Mouse (Mus musculus): ENCODE data around the gene Phox2a. TPM values are rescaled to one million over a fixed set of nuclear protein-coding genes. Genes with fewer than 3 reads are reported as not detected.

The Phox2a gene
- total RNA-seq (2021) = not detected
- long read RNA-seq = 0 reads

DNA sequence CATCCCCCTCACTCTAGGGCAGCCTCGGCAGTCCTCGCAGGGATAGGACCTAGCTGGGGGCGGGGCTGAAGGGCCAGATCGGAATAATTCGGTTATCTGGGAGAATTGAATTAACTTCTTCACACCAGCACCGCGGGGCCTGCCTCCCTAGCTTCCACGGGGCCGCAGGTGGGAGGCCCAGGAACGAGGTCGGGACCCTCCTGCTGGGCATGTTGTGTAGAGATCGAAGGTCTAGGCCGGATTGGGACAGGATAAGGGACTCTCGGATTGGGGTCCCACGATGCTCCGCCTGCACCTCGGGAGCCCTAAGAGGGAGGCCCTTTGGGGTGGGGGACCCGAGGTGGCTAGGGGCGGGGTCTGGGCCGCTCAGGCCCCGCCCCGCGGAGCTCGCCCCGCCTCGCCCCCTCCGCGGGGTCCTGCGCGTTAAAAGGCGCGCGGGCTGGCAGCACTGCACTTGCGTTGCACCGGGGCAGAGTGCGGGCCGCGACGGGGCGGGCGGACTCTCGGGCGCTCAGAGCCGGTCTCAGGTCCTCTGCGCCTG is at the start of gene Phox2a:
TSS of gene Phox2a (plus strand) at position 453 of the 541 bp plus-strand sequence.
- DNase-seq (ENCODE audit: low spot score in 2 of 2) = no peak

DNA sequence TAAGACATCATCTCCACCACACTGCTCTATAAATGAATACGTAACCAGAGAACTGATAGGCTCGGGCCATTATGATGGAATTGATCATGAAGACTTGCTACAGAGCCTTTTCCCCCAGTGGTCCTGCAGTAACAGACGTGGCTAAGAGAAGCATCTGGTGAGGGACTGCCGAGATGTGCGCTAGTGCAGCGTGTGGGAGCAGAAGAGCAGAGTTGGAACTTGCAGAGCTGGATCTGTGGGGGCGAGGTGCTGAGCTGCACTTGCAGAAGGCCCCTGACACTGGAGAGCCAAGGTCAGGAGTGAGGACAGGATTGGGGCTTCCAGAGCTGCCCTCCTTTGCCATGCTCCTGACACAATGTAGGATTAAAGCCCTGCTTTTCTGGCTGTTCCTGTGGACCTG is 48.1 kb upstream of the Phox2a start:
- peak; percentile 46 for DNase-seq (ENCODE audit: low spot score in 2 of 2)

DNA sequence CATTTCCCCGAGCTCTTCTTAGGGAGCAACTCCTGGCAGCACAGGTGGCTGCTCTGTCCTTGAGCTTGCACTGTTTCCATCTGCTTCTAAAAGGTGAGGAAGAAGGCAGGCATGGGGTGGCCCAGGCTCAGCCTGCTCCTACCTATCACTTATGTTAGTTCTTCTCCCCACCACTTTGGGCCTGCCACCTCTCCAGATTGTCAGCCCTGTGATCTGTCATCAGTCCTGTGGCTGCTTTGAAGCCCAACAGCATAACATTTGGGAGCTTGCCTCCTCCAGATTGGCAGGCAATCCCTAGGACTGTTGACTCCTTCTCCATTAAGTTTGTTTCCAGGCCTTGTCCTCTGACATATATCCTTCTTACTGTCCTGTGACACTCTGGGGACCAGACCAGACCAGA is 46.5 kb upstream of the Phox2a start:
- no peak for DNase-seq (ENCODE audit: low spot score in 2 of 2)

- peak; percentile 36 to 73 for DNase-seq (ENCODE audit: low spot score in 2 of 2)
These were observed 45.4 kb upstream of the Phox2a start for GRCm38 (mm10) chr7:101772687-101773086.

GRCm38 (mm10) chr7:101777053-101777452 is 41.1 kb upstream of the Phox2a start:
- no peak for DNase-seq (ENCODE audit: low spot score in 2 of 2)

- no peak for DNase-seq (ENCODE audit: low spot score in 2 of 2)
These were observed 2.4 kb downstream of the Phox2a start for GRCm38 (mm10) chr7:101820295-101821030.

- no peak for DNase-seq (ENCODE audit: low spot score in 2 of 2)
These were observed 3.7 kb downstream of the Phox2a start for GRCm38 (mm10) chr7:101821571-101822501.

GRCm38 (mm10) chr7:101822836-101823757 is 5.0 kb downstream of the Phox2a start:
- DNase-seq (ENCODE audit: low spot score in 2 of 2) = no peak

DNA sequence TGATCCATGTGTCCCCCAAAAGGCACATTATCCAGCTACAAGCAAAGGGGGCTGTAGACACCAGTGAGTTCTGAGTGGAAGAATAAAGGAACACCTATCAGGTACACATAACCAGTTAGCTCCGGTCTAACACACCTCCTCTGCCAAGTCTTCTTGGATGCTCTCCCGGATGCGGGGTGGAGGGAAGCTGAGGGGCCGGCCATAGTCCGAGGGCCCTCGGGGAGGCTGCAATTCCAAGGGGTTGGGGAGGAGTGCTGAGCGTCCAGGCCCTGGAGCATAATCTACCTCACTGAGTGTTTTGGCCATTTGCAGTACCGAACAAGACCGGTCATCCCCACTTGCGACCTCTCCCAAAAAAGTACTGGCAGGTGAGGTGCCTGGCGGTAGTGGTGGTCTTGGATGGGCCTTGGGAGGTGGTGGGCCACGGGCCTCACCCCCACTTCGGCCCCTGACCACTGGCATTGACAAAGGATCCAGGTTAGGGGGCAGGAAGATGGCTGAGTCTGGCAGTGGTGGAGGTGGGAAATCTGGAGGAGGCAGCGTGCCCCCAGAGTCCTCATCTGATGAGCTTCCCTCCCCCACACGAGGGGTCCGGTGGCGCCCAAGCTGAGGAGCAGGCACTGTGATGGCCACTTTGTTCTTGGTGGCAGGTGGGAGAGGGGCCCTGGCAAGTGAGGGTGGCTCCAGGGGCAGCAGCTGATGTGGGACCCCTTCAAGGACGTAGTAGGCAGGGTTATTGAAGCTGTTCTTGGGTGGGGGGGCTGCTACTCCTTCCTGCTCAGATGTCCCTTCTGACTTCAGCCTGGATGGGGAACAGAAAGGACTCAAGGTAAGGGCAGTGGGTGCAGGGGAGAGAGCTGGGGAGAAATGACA is 5.9 kb downstream of the Phox2a start:
- DNase-seq (ENCODE audit: low spot score in 2 of 2) = no peak

GRCm38 (mm10) chr7:101830373-101830772 is 12.3 kb downstream of the Phox2a start:
- no peak for DNase-seq (ENCODE audit: low spot score in 2 of 2)

- no peak for DNase-seq (ENCODE audit: low spot score in 2 of 2)
These were observed 13.3 kb downstream of the Phox2a start for GRCm38 (mm10) chr7:101831437-101831836.

DNA sequence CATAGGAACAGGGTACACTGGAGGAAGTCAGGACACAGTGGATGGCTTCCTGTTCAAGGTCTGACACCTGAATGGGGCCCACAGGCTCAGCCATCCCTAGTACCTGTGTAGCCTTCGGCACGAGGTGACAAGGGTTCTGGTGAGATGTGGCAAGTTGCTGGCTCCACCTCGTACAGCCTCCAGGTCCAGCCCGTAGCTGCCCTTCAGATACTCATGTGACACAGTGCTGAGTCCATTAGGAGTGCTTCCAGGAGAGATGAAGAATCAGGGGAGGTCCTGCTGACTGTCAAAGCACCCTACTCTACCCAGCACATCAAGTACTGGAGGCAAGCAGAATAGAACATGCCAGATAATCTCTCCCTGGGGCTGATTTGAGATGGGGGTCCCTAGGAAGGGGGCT is 14.3 kb downstream of the Phox2a start:
- no peak for DNase-seq (ENCODE audit: low spot score in 2 of 2)

GRCm38 (mm10) chr7:101833352-101833751 is 15.2 kb downstream of the Phox2a start:
- no peak for DNase-seq (ENCODE audit: low spot score in 2 of 2)

GRCm38 (mm10) chr7:101833916-101834584 is 15.9 kb downstream of the Phox2a start:
- DNase-seq (ENCODE audit: low spot score in 2 of 2) = no peak

DNA sequence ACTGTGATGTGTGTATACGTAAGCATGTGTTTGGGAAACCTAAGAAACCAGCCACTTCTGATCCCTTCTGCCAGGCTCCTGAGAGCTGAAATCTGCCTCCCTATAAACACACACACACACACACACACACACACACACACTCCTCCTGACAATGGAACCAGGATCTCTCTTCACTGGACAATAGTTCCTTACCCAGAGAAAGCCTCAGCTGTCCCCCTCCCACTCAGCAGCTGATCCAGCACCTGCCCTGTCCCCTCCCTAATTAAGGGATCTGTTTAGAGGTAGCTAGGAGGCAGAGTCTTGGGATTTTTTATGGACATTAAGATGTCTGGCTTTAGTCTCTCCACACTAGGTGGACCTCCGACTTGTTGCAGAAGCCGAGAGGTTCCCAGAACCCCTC is 16.8 kb downstream of the Phox2a start:
- no peak for DNase-seq (ENCODE audit: low spot score in 2 of 2)

- DNase-seq (ENCODE audit: low spot score in 2 of 2) = no peak
These were observed 17.5 kb downstream of the Phox2a start for GRCm38 (mm10) chr7:101835457-101836109.

DNA sequence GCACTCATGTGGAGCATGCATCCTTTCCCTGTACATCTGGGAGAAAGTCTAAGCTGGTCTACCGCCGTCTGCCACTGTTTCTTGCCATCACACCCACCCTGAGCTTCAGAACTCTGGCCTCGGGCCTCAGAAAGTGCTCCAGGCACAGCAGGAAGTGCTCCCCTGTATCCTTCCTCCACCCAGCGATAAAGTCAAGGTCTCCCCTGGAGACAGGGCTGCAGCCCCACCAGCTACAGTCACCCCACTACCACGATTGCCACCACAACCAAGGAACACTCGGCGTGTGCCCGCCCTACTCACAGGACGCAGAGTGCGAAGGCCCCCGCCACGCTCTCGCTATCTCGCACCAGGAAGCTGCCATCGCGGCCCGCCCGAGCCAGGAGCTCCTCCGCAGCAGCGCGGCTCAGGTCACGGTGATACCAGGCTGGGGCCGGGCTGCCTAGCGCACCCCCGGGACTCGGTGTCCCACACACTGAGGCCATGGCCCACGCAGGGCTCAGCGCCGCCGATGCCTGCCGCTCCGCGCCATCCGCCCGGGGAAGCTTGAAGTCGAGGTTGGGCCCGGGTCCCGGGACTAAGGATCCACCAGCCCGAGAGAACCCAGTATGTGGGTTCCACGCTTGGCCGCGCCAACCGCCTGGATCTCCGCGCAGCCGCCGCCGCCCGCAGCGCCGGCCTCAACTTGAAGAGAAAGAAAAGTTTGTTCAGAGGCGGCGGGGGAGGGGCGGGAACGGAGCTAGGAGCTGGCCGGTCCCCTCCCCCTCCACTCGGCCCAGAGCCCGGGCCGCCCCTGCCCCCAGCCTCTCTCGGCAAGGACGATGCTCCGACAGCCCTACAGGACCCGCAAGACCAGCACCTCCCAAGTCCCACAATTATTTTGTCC is 18.4 kb downstream of the Phox2a start:
- peak in 1 of 2 experiments; percentile 39 for DNase-seq (ENCODE audit: low spot score in 2 of 2)

GRCm38 (mm10) chr7:101837154-101837605 is 19.1 kb downstream of the Phox2a start:
- DNase-seq (ENCODE audit: low spot score in 2 of 2) = no peak
